Mouse (Mus musculus): ENCODE results near the gene Ythdf2. TPM values are rescaled to one million over a fixed set of nuclear protein-coding genes. Genes with fewer than 3 reads are reported as not detected.
"Not testable (repeated sequence)": the region's sequence is repeated elsewhere in the genome, so short reads cannot be mapped to it uniquely, and the experiment has no call there.

Gene Ythdf2
- polyA plus RNA-seq, 1 experiment from 2014 or later, result 22.2 TPM

DNA sequence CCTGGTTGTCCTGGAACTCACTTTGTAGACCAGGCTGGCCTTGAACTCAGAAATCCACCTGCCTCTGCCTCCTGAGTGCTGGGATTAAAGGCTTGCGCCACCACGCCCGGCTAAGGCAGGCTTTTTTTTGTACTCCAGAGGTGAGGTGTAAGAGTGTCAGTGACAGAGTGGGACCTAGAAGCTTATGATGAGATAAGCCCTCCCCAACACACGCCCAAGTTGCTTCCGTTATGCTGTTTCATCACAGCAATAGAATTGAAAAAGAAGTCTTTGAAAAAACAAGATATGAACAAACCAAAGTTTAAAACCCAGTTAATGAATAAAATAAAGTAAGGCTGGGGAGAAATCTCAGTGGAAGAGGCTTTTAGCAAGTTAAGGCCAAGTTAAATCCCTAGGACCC lies 18.3 kb upstream of the Ythdf2 start:
- peaks cover 67% of the 10 kb centered on the region for H3K36me3 ChIP-seq (ENCODE audit: inconsistent target)
- WGBS (ENCODE audit: missing documents), result 94% methylated on average over 5 of the region's 5 CpGs

DNA sequence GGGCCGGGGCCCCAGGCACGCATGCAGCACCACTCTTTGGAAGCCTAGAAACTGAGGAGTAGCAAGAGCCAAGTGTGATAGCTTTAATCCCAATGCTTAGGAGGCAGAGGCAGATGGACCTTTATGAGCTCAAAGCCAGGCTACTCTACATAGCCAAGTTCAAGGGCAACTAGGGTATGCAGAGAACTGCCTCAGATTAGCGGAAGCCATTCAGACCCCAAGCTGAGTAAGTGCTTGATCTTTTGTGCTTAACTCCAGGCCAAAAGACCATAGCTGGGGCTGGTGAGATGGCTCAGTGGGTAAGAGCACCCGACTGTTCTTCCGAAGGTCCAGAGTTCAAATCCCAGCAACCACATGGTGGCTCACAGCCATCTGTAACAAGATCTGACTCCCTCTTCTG lies 9.9 kb upstream of the Ythdf2 start:
- H3K27ac ChIP-seq; H3K79me2 ChIP-seq (ENCODE audit: inconsistent target); H3K4me3 ChIP-seq (ENCODE audit: inconsistent target): not testable (repeated sequence)
- 98% methylated on average over 4 of the region's 5 CpGs for WGBS (ENCODE audit: missing documents)
- peaks cover 14% of the 10 kb centered on the region for H3K36me3 ChIP-seq (ENCODE audit: inconsistent target)

More for the DNA sequence above, 18.3 kb upstream of the Ythdf2 start:
- H3K27ac ChIP-seq, result no peak overlapping the region
- H3K79me2 ChIP-seq (ENCODE audit: inconsistent target), result no peaks in the 10 kb centered on the region
- no peak overlapping the region for H3K4me3 ChIP-seq (ENCODE audit: inconsistent target)

DNA sequence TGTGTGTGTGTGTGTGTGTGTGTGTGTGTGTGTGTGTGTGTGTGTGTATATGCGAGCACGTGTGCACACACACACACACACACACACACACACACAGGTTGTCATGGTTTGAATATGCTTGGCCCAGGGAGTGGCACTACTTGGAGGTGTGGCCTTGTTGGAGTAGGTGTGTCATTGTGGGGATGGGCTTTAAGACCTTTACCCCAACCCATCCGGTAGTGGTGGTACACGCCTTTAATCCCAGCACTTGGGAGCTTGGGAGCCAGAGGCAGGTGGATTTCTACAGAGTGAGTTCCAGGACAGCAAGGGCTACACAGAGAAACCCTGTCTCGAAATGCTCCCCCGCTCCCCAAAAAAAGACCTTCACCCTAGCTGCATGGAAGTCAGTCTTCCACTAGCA lies 6.3 kb upstream of the Ythdf2 start:
- WGBS (ENCODE audit: missing documents), result 98% methylated on average over 4 of the region's 6 CpGs
- not testable (repeated sequence) for H3K4me3 ChIP-seq (ENCODE audit: inconsistent target); H3K36me3 ChIP-seq (ENCODE audit: inconsistent target); H3K79me2 ChIP-seq (ENCODE audit: inconsistent target); H3K27ac ChIP-seq

DNA sequence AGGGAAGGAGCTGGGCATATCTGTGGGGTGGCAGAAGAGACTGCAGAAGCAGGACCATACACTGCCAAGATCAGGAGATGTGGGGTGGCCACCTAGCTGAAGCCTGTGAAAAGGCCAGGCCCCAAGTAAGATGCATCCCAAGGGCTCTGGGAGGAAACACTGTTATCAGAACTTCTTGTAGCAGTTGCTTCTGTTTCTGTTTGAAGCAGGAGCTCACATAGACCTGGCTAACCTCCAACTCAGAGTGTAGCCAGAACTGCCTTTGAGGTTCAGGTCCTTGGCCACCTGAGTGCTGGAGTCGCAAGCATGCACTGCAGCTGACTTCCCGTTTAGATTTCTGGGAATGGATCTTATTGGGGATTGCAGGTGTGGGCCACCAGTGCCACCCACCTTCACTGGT lies 5.7 kb upstream of the Ythdf2 start:
- Histone ChIP-seq H3K4me3 (ENCODE audit: inconsistent target) (no peak overlapping the region), H3K36me3 (ENCODE audit: inconsistent target) (no peaks in the 10 kb centered on the region), H3K27ac (peak overlapping the region; percentile 13; the same call in 1 of the 2 replicates), H3K79me2 (ENCODE audit: inconsistent target) (no peaks in the 10 kb centered on the region)
- WGBS (ENCODE audit: missing documents), result 86% methylated on average over 1 of the region's 2 CpGs

DNA sequence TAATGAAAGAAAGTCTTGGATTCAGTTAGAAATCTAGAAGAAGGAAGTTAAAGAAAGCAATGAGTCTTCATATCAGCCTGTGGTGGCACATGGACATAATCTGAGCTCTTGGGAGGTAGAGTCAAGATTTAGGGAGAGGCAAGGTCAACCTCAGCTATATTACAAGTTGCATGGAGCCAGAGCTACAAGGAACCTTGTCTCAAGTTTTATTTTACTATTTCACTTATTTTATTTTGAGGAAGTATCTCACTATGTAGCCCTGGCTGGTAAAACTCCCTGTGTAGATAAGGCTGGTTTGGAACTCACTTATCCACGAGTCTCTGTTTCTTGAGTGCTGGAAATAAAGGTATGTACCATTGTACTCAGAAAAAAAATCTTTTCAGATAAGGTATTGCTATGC lies 4.5 kb upstream of the Ythdf2 start:
- 20% methylated on average over 1 of the region's 1 CpGs for WGBS (ENCODE audit: missing documents)
- Histone ChIP-seq H3K27ac (no peak overlapping the region), H3K4me3 (ENCODE audit: inconsistent target) (no peak overlapping the region), H3K36me3 (ENCODE audit: inconsistent target) (no peaks in the 10 kb centered on the region), H3K79me2 (ENCODE audit: inconsistent target) (no peaks in the 10 kb centered on the region)

DNA sequence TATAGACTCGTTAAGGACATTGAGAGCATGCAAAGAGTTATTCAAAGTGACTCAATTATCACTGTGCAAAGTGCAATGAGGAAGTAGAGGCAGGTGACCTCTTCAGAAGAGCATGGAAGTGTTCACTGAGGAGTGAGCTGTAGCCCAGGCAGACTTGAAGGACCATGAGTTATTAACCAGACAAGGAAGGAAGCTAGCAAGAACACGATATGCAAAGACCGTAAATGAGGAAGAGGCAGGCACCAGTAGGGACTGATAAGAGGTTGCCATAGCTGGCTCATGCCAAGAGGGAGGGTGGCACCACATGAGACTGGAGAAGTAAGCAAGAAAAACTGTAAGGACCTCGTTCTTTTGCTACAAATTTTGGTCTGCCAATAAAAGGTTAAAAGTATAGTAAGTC lies 2.7 kb upstream of the Ythdf2 start:
- peaks cover 13% of the 10 kb centered on the region for H3K79me2 ChIP-seq (ENCODE audit: inconsistent target)
- no peaks in the 10 kb centered on the region for H3K36me3 ChIP-seq (ENCODE audit: inconsistent target)
- WGBS (ENCODE audit: missing documents), result 4% methylated on average over 4 of the region's 4 CpGs
- H3K4me3 ChIP-seq (ENCODE audit: inconsistent target), result no peak overlapping the region
- peak overlapping the region; percentile 72 for H3K27ac ChIP-seq

DNA sequence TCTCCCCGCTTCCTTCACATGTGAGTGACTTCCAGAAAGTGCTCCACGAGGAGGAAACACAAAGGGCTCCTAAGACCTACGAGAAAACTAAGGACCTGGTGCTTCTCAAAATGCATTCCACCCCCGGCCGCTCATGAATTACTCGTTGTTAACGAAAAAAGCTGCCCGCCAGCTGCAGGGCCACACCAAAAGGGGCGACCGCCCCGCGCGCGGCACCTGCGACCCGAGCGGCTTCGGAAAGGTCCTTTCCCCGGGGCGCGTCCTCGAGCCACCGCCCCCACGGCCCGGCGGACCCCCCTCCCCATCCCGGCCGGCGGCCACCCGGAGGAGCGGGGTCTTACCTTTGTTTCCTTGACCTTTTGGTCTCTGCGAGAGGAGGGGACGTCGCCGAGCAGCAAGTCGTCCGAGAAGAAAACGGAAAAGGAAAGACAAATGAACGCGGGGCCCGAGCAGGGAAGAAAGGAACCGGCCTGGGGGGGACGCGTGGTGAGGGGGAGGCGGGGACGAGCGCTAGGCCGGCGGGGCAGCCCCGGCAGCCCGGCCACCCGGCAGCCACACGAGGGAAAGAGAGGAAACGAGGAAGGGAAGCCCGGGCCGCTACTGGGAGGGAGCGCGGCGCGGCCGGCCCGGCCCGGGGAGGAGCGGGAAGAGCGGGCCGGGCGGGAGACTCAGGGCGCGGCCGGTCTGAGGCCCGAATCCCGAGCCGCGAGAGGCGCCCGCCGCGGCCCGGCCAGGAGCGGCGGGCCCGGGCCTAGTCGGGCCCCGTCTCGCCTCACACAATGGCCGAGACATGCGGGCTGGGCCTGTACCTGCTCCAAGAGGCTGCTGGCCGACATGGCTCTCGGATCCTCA lies 786 bp downstream of the Ythdf2 start:
- H3K27ac ChIP-seq, result peak overlapping the region; percentile 5; the same call in 1 of the 2 replicates
- H3K36me3 ChIP-seq (ENCODE audit: inconsistent target), result peaks cover 6% of the 10 kb centered on the region; the same call in 1 of the 2 replicates
- H3K79me2 ChIP-seq (ENCODE audit: inconsistent target), result peaks cover 48% of the 10 kb centered on the region
- under 1% methylated on average over 58 of the region's 89 CpGs for WGBS (ENCODE audit: missing documents)
- peak overlapping the region; percentile 50 for H3K4me3 ChIP-seq (ENCODE audit: inconsistent target)

DNA sequence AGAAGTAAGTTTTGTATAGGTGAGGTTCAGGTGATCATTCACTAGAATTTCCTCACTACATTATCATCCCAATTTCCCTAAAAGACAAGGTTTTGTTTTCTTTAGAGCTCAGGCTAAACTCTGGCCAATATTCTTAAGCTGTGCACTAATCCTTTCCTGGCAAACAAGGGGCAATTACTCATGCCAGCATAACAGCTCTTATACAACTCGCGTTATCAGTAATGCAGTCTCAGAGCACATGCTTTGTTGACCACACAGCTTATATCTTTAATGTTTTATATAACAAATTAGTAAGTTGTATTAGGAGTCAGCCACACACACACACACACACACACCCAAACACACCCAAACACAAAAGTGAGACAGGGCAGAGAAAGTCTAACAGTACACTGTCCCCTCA lies 1.8 kb downstream of the Ythdf2 start:
- WGBS (ENCODE audit: missing documents), result no CpG with 5 or more reads among the region's 2 CpGs
- Histone ChIP-seq H3K79me2 (ENCODE audit: inconsistent target) (peaks cover 58% of the 10 kb centered on the region), H3K4me3 (ENCODE audit: inconsistent target) (peak overlapping the region; percentile 50), H3K36me3 (ENCODE audit: inconsistent target) (peaks cover 16% of the 10 kb centered on the region), H3K27ac (no peak overlapping the region)

DNA sequence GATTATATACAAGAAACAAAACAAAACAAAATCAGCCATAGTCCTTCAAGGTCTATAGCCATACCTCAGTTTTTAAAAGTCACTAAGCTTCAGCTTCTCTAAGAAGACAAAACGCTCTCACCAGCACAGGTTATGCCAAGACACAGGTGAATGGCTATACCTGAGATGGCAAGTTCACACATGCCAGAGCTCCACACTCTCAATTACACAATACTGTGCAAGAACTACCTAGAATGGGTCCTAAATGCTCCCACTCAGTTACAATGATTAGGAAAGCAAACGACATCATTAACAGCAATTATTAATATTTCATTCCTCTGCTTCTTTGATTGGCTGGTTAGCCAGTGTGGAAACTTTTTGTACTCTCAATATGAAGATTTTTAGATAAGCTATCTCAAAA lies 2.8 kb downstream of the Ythdf2 start:
- Histone ChIP-seq H3K79me2 (ENCODE audit: inconsistent target) (peaks cover 68% of the 10 kb centered on the region), H3K27ac (no peak overlapping the region), H3K36me3 (ENCODE audit: inconsistent target) (peaks cover 25% of the 10 kb centered on the region), H3K4me3 (ENCODE audit: inconsistent target) (no peak overlapping the region)
- 80% methylated on average over 2 of the region's 2 CpGs for WGBS (ENCODE audit: missing documents)

DNA sequence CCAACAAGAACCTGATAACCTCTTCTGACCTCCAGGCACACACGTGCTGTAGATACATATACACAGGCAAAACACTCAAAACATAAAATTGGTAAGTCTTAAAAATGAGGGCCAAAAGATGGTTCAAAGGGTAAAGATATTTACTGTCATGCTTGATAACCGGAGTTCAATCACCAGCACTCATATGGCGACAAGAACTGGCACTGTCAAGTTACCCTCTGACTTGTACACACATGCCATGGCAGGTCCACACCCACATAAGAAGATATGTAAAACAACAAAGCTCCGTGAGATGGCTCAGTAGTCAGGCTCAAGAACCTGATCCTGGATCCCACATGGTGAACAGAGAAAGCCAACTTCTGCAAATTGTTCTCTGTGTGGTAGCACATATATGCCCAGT lies 4.8 kb downstream of the Ythdf2 start:
- 98% methylated on average over 4 of the region's 4 CpGs for WGBS (ENCODE audit: missing documents)
- no peak overlapping the region for H3K4me3 ChIP-seq (ENCODE audit: inconsistent target)
- peaks cover 88% of the 10 kb centered on the region for H3K79me2 ChIP-seq (ENCODE audit: inconsistent target)
- H3K36me3 ChIP-seq (ENCODE audit: inconsistent target), result peaks cover 37% of the 10 kb centered on the region
- H3K27ac ChIP-seq, result no peak overlapping the region

DNA sequence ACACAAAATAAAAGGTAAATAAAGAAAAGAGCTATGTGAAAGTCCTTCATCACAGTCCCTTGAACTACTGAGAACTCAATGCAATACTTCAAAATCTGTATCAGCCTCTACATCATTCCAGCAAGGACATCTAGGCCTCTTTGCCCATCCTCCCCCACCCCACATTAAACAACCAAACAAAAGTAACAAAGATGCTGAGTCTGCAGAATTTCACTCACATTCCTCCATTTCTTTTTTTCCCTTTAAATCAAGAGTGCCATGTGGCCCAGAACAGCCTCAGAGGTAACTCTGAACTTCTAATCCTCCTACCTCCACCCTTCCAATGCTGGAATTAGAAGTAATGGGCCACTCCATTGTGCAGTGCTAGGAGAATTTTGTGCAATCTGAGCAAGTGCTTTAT lies 13.3 kb downstream of the Ythdf2 start:
- H3K27ac ChIP-seq, result no peak overlapping the region
- peaks cover 6% of the 10 kb centered on the region; the same call in 1 of the 2 replicates for H3K36me3 ChIP-seq (ENCODE audit: inconsistent target)
- H3K79me2 ChIP-seq (ENCODE audit: inconsistent target), result peaks cover 100% of the 10 kb centered on the region
- no peak overlapping the region for H3K4me3 ChIP-seq (ENCODE audit: inconsistent target)

DNA sequence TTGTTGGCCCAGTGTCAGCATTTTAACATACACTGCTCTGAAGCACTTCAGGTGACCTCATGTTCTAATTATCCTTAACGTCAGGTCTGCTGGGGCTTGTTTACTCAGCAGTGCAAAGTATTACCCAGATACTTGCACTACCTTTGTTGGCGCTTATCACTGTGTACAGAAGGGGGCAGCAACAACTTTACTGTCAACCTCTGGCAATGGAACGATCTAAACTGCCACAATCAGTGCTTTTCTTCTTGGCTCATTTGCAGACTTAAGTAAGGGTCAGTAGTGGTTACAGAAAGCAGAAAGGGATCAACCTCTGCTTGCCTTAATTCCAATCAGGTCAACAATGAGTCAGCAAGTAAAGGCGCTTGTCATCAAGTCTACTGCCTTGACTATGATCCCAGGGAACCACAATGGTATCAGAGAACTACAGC lies 13.8 kb downstream of the Ythdf2 start:
- H3K27ac ChIP-seq, result no peak overlapping the region
- peaks cover 100% of the 10 kb centered on the region for H3K79me2 ChIP-seq (ENCODE audit: inconsistent target)
- H3K36me3 ChIP-seq (ENCODE audit: inconsistent target), result peaks cover 1% of the 10 kb centered on the region; the same call in 1 of the 2 replicates
- no peak overlapping the region for H3K4me3 ChIP-seq (ENCODE audit: inconsistent target)
- 49% methylated on average over 3 of the region's 4 CpGs for WGBS (ENCODE audit: missing documents)

DNA sequence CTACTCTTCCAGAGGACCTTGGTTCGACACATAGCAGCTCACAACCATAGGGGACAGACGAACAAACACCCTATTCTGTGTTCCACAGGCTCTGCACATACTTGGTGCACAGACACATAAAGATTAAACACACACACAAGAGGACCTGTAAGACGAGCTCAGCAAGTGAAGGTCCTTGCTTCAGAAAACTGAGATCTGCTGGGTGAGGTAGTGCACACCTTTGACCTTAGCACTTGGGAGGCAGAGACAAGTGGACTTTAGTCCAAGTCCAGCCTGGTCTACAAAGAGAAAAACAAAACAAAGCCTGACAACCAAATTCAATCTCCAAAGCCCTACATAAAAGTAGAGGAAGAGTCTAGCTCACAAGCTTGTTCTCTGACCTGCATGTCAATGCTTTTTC lies 17.1 kb downstream of the Ythdf2 start:
- H3K79me2 ChIP-seq (ENCODE audit: inconsistent target), result peaks cover 100% of the 10 kb centered on the region
- peaks cover 6% of the 10 kb centered on the region; the same call in 1 of the 2 replicates for H3K36me3 ChIP-seq (ENCODE audit: inconsistent target)
- 82% methylated on average over 3 of the region's 3 CpGs for WGBS (ENCODE audit: missing documents)
- no peak overlapping the region for H3K4me3 ChIP-seq (ENCODE audit: inconsistent target)
- no peak overlapping the region for H3K27ac ChIP-seq

DNA sequence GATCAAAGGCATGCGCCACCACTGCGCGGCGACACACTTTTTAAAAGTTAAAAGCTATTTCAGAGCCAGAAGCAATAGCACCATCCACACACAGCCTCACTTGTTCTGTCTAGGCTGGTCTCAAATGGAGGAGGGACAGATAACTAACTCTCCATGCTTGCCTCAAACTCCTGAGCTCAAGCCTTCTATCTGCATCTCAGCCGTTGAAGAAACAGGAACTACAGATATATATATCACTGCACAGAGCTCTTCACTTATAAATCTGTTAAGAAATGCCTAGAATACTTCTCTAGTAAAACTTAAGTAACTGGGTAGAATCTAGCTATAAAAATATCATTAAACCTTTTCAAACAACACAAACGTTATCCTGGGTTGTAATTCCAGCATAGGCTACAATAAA lies 17.7 kb downstream of the Ythdf2 start:
- peaks cover 100% of the 10 kb centered on the region for H3K79me2 ChIP-seq (ENCODE audit: inconsistent target)
- H3K36me3 ChIP-seq (ENCODE audit: inconsistent target), result peaks cover 6% of the 10 kb centered on the region; the same call in 1 of the 2 replicates
- no peak overlapping the region for H3K27ac ChIP-seq
- no peak overlapping the region for H3K4me3 ChIP-seq (ENCODE audit: inconsistent target)
- 68% methylated on average over 6 of the region's 6 CpGs for WGBS (ENCODE audit: missing documents)

DNA sequence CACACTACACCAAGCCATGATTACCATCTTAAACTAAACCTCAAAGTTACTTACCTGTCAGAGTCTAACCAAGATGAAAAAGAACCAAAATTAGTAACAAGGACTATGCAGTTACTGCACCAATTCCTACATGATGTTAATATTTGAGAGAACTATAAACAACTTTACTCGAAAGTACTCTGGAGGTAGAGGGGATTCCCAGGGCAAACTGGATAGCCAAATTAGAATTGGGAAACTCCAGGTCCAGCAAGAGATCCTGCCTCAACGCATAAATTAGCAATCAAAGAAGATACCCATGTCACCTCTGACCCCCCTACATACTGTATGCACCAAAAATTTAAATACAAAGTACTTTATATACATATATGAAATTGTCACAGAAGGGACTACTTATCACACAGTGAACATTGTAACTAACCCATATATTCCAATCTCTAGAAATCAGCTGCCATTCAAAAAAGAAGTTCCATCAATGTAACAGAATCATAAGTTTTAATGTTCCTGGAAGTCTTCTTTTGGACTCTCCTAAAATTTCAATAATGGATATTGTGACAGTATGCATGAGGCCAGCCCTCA lies 24.2 kb downstream of the Ythdf2 start:
- 100% methylated on average over 2 of the region's 2 CpGs for WGBS (ENCODE audit: missing documents)
- Histone ChIP-seq H3K36me3 (ENCODE audit: inconsistent target) (peaks cover 40% of the 10 kb centered on the region), H3K79me2 (ENCODE audit: inconsistent target) (peaks cover 65% of the 10 kb centered on the region), H3K27ac (no peak overlapping the region), H3K4me3 (ENCODE audit: inconsistent target) (no peak overlapping the region)
